Mouse (Mus musculus): ENCODE measurements around the gene Clmn.

GRCm38 (mm10) chr12:104898718-104899117 lies 33.8 kb upstream of the Clmn start:
- no peak for TF ChIP-seq EP300 (IDR thresholded peaks at IDR 0.05)
- TF ChIP-seq CTCF (IDR thresholded peaks at IDR 0.05): peak; percentile 41
